ENCODE assay signal across 8 mouse cellular contexts in the genomic region with DNA sequence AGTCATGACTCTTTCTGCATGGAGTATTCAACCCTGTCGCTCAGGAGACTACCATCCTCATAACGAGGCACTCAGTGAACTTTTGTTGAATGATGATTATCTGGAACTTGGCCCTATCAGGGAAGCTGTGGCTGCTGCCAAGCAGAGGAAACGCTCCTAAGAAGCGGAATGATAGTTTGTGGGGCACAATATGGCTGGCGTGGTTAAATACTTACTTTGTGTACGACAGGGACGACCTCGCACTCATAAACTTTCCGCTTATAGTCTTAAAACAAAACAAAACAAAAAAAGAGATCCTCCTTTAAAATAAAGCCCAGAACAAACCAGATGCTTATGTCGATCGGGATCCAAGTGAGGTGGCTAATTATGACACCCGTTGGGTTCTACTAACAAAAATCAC. TPM values are rescaled to one million over a fixed set of nuclear protein-coding genes. Genes with fewer than 3 reads are reported as not detected.
DNase-seq lines count a peak whose midpoint lies in the region; ATAC-seq and TF ChIP-seq lines count a peak whose summit lies in the region.

No protein-coding gene starts in this region.

- peaks cover 2% of the 10 kb centered on the region; the same call in 1 of the 2 replicates for H3K36me3 ChIP-seq in spleen, adult 2 months (ENCODE audit: control insufficient read depth, insufficient read depth, low read length)
- H3K36me3 ChIP-seq in hindbrain, embryonic 14.5 days (replicated peaks; ENCODE audit: control insufficient read depth, insufficient read depth): 0 out of 2 replicates have a peak, but pooled peaks cover under 1% of the 10 kb centered on the region
- H3K36me3 ChIP-seq in midbrain, embryonic 12.5 days: peaks cover 12% of the 10 kb centered on the region; the same call in 1 of the 2 replicates

- H3K4me1 ChIP-seq in spleen, adult 2 months (ENCODE audit: control insufficient read depth, insufficient read depth, insufficient read length): peaks cover 8% of the 10 kb centered on the region; the same call in 1 of the 2 replicates
- H3K4me1 ChIP-seq in hindbrain, embryonic 14.5 days (replicated peaks; ENCODE audit: control insufficient read depth, insufficient read depth, low read length): peaks cover 15% of the 10 kb centered on the region
- H3K4me1 ChIP-seq in midbrain, embryonic 12.5 days: peaks cover 22% of the 10 kb centered on the region

- peak; percentile 53 for DNase-seq in cerebellum, adult 11-12 months
- no peak for DNase-seq in cerebellum, postnatal 36 days
- DNase-seq in spleen, adult 2 months (ENCODE audit: low read depth in 1 of 2, low spot score in 2 of 2): no peak
- no peak for DNase-seq in spleen, postnatal 4 days (ENCODE audit: low spot score in 2 of 2)
- peak; percentile 49 for DNase-seq in hindbrain, embryonic 14.5 days (ENCODE audit: low spot score)
- DNase-seq in left cerebral cortex, postnatal 36 days (ENCODE audit: low spot score in 2 of 2): no peak
- DNase-seq in cerebellum, adult 11 months: no peak

- no peaks in the 10 kb centered on the region for H3K9me3 ChIP-seq in hindbrain, embryonic 14.5 days (ENCODE audit: control insufficient read depth, low read length)
- no peaks in the 10 kb centered on the region for H3K9me3 ChIP-seq in midbrain, embryonic 12.5 days

- H3K27me3 ChIP-seq in spleen, adult 2 months (ENCODE audit: control insufficient read depth, insufficient read depth, low read length): no peaks in the 10 kb centered on the region
- no peaks in the 10 kb centered on the region for H3K27me3 ChIP-seq in hindbrain, embryonic 14.5 days (ENCODE audit: control insufficient read depth, insufficient read depth, low read length)
- no peaks in the 10 kb centered on the region for H3K27me3 ChIP-seq in midbrain, embryonic 12.5 days

- TF ChIP-seq CTCF in spleen, adult 2 months (IDR thresholded peaks at IDR 0.05; ENCODE audit: extremely low read depth, insufficient read depth, insufficient read length, insufficient replicate concordance): no peak

- WGBS in spleen, adult 2 months: 2% methylated on average over 12 of the region's 12 CpGs
- 4% methylated on average over 12 of the region's 12 CpGs for WGBS in hindbrain, embryonic 14.5 days
- 7% methylated on average over 12 of the region's 12 CpGs for WGBS in midbrain, embryonic 12.5 days

- TF ChIP-seq POLR2A in spleen, adult 2 months (IDR thresholded peaks at IDR 0.05; ENCODE audit: low read depth, low read length): no peak

- H3K4me3 ChIP-seq in spleen, adult 2 months (ENCODE audit: extremely low read depth, insufficient read depth, insufficient read length): peak overlapping the region; percentile 85
- H3K4me3 ChIP-seq in hindbrain, embryonic 14.5 days (replicated peaks; ENCODE audit: low read length): peak overlapping the region; percentile 53
- H3K4me3 ChIP-seq in midbrain, embryonic 12.5 days: peak overlapping the region; percentile 57

- intact Hi-C loops in left cerebral cortex, postnatal 36 days (cut with DNase I): loop anchor here (2.0 to 5.0 kb wide), 3 partner anchors 51 to 109 kb away; partner anchors contain the start of genes Ddit4 and Spock2

- H3K9ac ChIP-seq in hindbrain, embryonic 14.5 days: peak overlapping the region; percentile 64
- peak overlapping the region; percentile 56 for H3K9ac ChIP-seq in midbrain, embryonic 12.5 days (replicated peaks)

- peak overlapping the region; percentile 90 for H3K4me2 ChIP-seq in hindbrain, embryonic 14.5 days (replicated peaks)
- peak overlapping the region; percentile 82 for H3K4me2 ChIP-seq in midbrain, embryonic 12.5 days (replicated peaks)

- peak overlapping the region; percentile 99 for H3K27ac ChIP-seq in spleen, adult 2 months (ENCODE audit: insufficient read depth, low read length)
- H3K27ac ChIP-seq in hindbrain, embryonic 14.5 days: peak overlapping the region; percentile 99
- peak overlapping the region; percentile 96 for H3K27ac ChIP-seq in midbrain, embryonic 12.5 days (replicated peaks)

- no peak for ATAC-seq in hindbrain, embryonic 14.5 days (ENCODE audit: low FRiP score)
- ATAC-seq in midbrain, embryonic 12.5 days (ENCODE audit: low FRiP score, low read depth): no peak

RNA-seq across cellular contexts. Expression of gene Ascc1, which starts 0.4 kb away (rescaled TPM):
- polyA plus RNA-seq in spleen, adult 2 months (2012; rRNA removed): 11.9 and 12.0 TPM in 2 replicates
- 45.6 and 45.9 TPM in 2 replicates for polyA plus RNA-seq in hindbrain, embryonic 14.5 days (2014; fragmentation: Nextera tagmentation; extraction: Ambion mirVana)
- polyA plus RNA-seq in midbrain, embryonic 12.5 days (2016; fragmentation: Nextera tagmentation; extraction: Ambion mirVana): 37.4 and 39.6 TPM in 2 replicates
- total RNA-seq in left cerebral cortex, postnatal 36 days (2021): 10 to 100 TPM; 16.2 to 17.4 TPM

RNA-seq across cellular contexts. Expression of gene Anapc16, which starts 0.7 kb away (rescaled TPM):
- 55.4 and 62.1 TPM in 2 replicates for polyA plus RNA-seq in spleen, adult 2 months (2012; rRNA removed)
- 94.2 and 110 TPM in 2 replicates for polyA plus RNA-seq in hindbrain, embryonic 14.5 days (2014; fragmentation: Nextera tagmentation; extraction: Ambion mirVana)
- 110 and 115 TPM in 2 replicates for polyA plus RNA-seq in midbrain, embryonic 12.5 days (2016; fragmentation: Nextera tagmentation; extraction: Ambion mirVana)
- total RNA-seq in left cerebral cortex, postnatal 36 days (2021): 10 to 100 TPM; 62.0 to 66.6 TPM

RNA-seq across cellular contexts. Expression of gene Ddit4, which starts 50.6 kb away (rescaled TPM):
- 152 and 168 TPM in 2 replicates for polyA plus RNA-seq in spleen, adult 2 months (2012; rRNA removed)
- 8.8 and 10.5 TPM in 2 replicates for polyA plus RNA-seq in hindbrain, embryonic 14.5 days (2014; fragmentation: Nextera tagmentation; extraction: Ambion mirVana)
- polyA plus RNA-seq in midbrain, embryonic 12.5 days (2016; fragmentation: Nextera tagmentation; extraction: Ambion mirVana): 47.6 and 51.6 TPM in 2 replicates
- 10 to 100 TPM; 33.5 to 58.5 TPM for total RNA-seq in left cerebral cortex, postnatal 36 days (2021)

Comparison
In these comparisons a context has a peak if more than half of its experiments do, and no peak if none do; other contexts are left out.
1. DNase-seq: peak in cerebellum, adult 11-12 months (single experiment) and hindbrain, embryonic 14.5 days (single experiment); none in cerebellum, postnatal 36 days (0 of 2), spleen, adult 2 months (0 of 2), spleen, postnatal 4 days (0 of 2), left cerebral cortex, postnatal 36 days (0 of 2) and cerebellum, adult 11 months (single experiment).
2. Peak in every context shown above with its lines, with median percentiles within 50 percentile points of each other: H3K27ac ChIP-seq and H3K4me3 ChIP-seq.